Mouse (Mus musculus): Measurements from ENCODE around the gene Snrpa1. TPM values are rescaled to one million over a fixed set of nuclear protein-coding genes. Genes with fewer than 3 reads are reported as not detected.

The Snrpa1 gene
- total RNA-seq, 2 experiments from 2014 or later: 41.9 to 50.3 TPM

GRCm38 (mm10) chr7:66079364-66080230 lies 20.8 kb downstream of the Snrpa1 start, which contains the start of gene Selenos:
Gene Selenos (plus strand): TSS chr7:66079649.
- peak; percentile 94 to 95 for DNase-seq (ENCODE audit: low spot score in 2 of 2)

- no peak for DNase-seq (ENCODE audit: low spot score in 2 of 2)
Measured at GRCm38 (mm10) chr7:66080231-66080613, 21.4 kb downstream of the Snrpa1 start.

GRCm38 (mm10) chr7:66083757-66084156 lies 25.0 kb downstream of the Snrpa1 start:
- no peak for DNase-seq (ENCODE audit: low spot score in 2 of 2)

GRCm38 (mm10) chr7:66084546-66084945 lies 25.7 kb downstream of the Snrpa1 start:
- no peak for DNase-seq (ENCODE audit: low spot score in 2 of 2)

GRCm38 (mm10) chr7:66087652-66088051 lies 28.8 kb downstream of the Snrpa1 start:
- DNase-seq (ENCODE audit: low spot score in 2 of 2): no peak

- no peak for DNase-seq (ENCODE audit: low spot score in 2 of 2)
Measured at GRCm38 (mm10) chr7:66088077-66088476, 29.3 kb downstream of the Snrpa1 start.

- DNase-seq (ENCODE audit: low spot score in 2 of 2): no peak
Measured at GRCm38 (mm10) chr7:66090676-66091190, 31.9 kb downstream of the Snrpa1 start.

GRCm38 (mm10) chr7:66091553-66091952 lies 32.8 kb downstream of the Snrpa1 start:
- no peak for DNase-seq (ENCODE audit: low spot score in 2 of 2)

GRCm38 (mm10) chr7:66092656-66093055 lies 33.9 kb downstream of the Snrpa1 start:
- DNase-seq (ENCODE audit: low spot score in 2 of 2): no peak

- DNase-seq (ENCODE audit: low spot score in 2 of 2): no peak
Measured at GRCm38 (mm10) chr7:66094141-66094540, 35.3 kb downstream of the Snrpa1 start.

- DNase-seq (ENCODE audit: low spot score in 2 of 2): no peak
Measured at GRCm38 (mm10) chr7:66098803-66099202, 40.0 kb downstream of the Snrpa1 start.

- no peak for DNase-seq (ENCODE audit: low spot score in 2 of 2)
Measured at GRCm38 (mm10) chr7:66101866-66102265, 43.1 kb downstream of the Snrpa1 start.

GRCm38 (mm10) chr7:66104531-66104930 lies 45.7 kb downstream of the Snrpa1 start:
- no peak for DNase-seq (ENCODE audit: low spot score in 2 of 2)

GRCm38 (mm10) chr7:66105771-66106170 lies 47.0 kb downstream of the Snrpa1 start:
- no peak for DNase-seq (ENCODE audit: low spot score in 2 of 2)

GRCm38 (mm10) chr7:66106581-66107056 lies 47.8 kb downstream of the Snrpa1 start:
- no peak for DNase-seq (ENCODE audit: low spot score in 2 of 2)

GRCm38 (mm10) chr7:66107206-66107605 lies 48.4 kb downstream of the Snrpa1 start:
- no peak for DNase-seq (ENCODE audit: low spot score in 2 of 2)

- peak in 1 of 2 experiments; percentile 52 for DNase-seq (ENCODE audit: low spot score in 2 of 2)
Measured at GRCm38 (mm10) chr7:66107930-66108329, 49.1 kb downstream of the Snrpa1 start.

- DNase-seq (ENCODE audit: low spot score in 2 of 2): peak; percentile 90 to 93
Measured at GRCm38 (mm10) chr7:66108961-66109854, 50.4 kb downstream of the Snrpa1 start, which contains the start of gene Chsy1. Gene Chsy1 (plus strand): TSS chr7:66109515.

- peak; percentile 52 to 53 for DNase-seq (ENCODE audit: low spot score in 2 of 2)
Measured at GRCm38 (mm10) chr7:66109855-66110635, 51.2 kb downstream of the Snrpa1 start.

GRCm38 (mm10) chr7:66110636-66111112 lies 51.9 kb downstream of the Snrpa1 start:
- DNase-seq (ENCODE audit: low spot score in 2 of 2): no peak

All from layer of hippocampus, postnatal 10 days (tissue).